Mouse (Mus musculus) CH12.LX (cell line): ENCODE data around the gene Usp13.

Source experiments
- BHLHE40 ChIP-seq: IDR thresholded peaks from 2 replicates; pipeline ENCODE4 v1.6.1; 2011; ENCODE audit warnings: mild to moderate bottlenecking, low read depth, low read length, improper control_type of control experiment
- EP300 ChIP-seq: IDR thresholded peaks from 2 replicates; pipeline ENCODE4 v1.6.1; 2011; ENCODE audit warnings: low read length, improper control_type of control experiment
- HCFC1 ChIP-seq: IDR thresholded peaks from 2 replicates; pipeline ENCODE4 v1.6.1; 2012; ENCODE audit warnings: low read depth, mild to moderate bottlenecking, inconsistent platforms, low read length, improper control_type of control experiment
- MAX ChIP-seq: IDR thresholded peaks from 2 replicates; pipeline ENCODE4 v1.6.1; 2011; ENCODE audit warnings: low read length, improper control_type of control experiment
- POLR2A ChIP-seq: IDR thresholded peaks from 2 replicates; pipeline ENCODE4 v1.6.1; 2011; ENCODE audit warnings: low read depth, mild to moderate bottlenecking, improper control_type of control experiment, low read length
- USF2 ChIP-seq: conservative IDR thresholded peaks from 2 replicates; pipeline ENCODE4 v1.6.1; 2011; ENCODE audit warnings: low read depth, low read length, improper control_type of control experiment
- ZC3H11A ChIP-seq: IDR thresholded peaks from 2 replicates; pipeline ENCODE4 v1.6.1; 2012; ENCODE audit warnings: low read depth, mild to moderate bottlenecking, inconsistent platforms, low read length, improper control_type of control experiment

DNA sequence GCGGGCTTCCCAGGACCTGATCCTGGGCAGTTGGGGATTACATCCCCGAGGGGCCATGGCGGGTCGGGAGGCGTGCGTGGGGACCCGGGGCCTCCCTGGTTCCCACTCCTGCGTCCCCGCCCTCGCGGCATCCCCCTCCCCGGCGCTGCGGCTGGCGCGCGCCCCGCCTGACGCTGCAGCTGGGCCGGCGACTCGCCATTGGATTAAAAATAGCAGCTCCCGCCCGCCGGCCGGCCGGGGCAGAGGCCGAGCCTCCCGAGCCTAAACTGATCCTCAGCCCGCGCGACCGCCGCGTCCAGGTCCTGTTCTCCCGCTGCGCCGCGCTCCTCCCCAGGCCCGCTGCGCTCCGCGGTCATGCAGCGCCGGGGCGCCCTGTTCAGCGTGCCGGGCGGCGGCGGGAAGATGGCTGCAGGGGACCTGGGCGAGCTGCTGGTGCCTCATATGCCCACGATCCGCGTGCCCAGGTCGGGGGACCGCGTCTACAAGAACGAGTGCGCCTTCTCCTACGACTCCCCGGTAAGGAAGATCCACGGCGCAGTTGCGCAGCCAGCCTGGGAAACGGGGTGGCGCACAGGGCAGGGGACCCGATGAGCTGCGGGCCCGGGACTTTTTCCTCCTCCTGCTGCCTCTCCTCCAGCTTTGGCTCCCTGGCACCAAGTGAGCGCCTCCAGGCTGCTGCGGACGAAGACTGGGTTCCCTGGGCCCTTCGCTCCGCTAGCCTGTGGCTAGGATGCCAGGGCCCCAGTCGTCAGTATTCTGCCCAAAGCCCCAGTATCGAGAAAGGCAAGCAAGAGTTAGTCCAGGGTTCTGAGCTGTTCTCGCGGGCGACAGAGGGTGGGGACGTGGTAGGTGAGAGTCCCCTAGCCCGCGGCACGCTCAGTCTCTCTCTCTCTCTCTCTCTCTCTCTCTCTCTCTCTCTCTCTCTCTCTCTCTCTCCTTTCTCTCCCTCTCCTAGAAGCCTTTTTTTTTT lies at the start of gene Usp13:
- TF ChIP-seq MAX (no peak), ZC3H11A (no peak), USF2 (no peak), POLR2A (no peak), EP300 (no peak), HCFC1 (no peak), BHLHE40 (no peak)
